Mouse (Mus musculus) lung, postnatal 25 days (tissue): ENCODE data around the gene Traf3.

Experiments
- DNase-seq: peaks from one replicate; pipeline ENCODE4 v3.0.0; 2022; ENCODE audit warnings: low spot score

Gene Traf3

GRCm38 (mm10) chr12:111263650-111264049 is 97.5 kb downstream of the Traf3 start:
- DNase-seq = no peak

- no peak for DNase-seq
Observed at GRCm38 (mm10) chr12:111265212-111265611, 99.0 kb downstream of the Traf3 start.

GRCm38 (mm10) chr12:111266592-111266991 is 100.4 kb downstream of the Traf3 start:
- DNase-seq = no peak

GRCm38 (mm10) chr12:111267673-111268325 is 101.6 kb downstream of the Traf3 start:
- DNase-seq = no peak

- no peak for DNase-seq
Observed at GRCm38 (mm10) chr12:111270629-111271277, 104.6 kb downstream of the Traf3 start, which contains the start of gene Amn. Amn (plus strand) TSS chr12:111271095.

- DNase-seq = no peak
Observed at GRCm38 (mm10) chr12:111271406-111271805, 105.2 kb downstream of the Traf3 start.

- DNase-seq = no peak
Observed at GRCm38 (mm10) chr12:111271966-111272365, 105.8 kb downstream of the Traf3 start.

- peak; percentile 77 for DNase-seq
Observed at GRCm38 (mm10) chr12:111272420-111272819, 106.2 kb downstream of the Traf3 start.

- no peak for DNase-seq
Observed at GRCm38 (mm10) chr12:111274006-111274405, 107.8 kb downstream of the Traf3 start.

GRCm38 (mm10) chr12:111274447-111275149 is 108.4 kb downstream of the Traf3 start:
- no peak for DNase-seq

GRCm38 (mm10) chr12:111275150-111275841 is 109.1 kb downstream of the Traf3 start:
- no peak for DNase-seq

GRCm38 (mm10) chr12:111276371-111276770 is 110.2 kb downstream of the Traf3 start:
- DNase-seq = no peak

- DNase-seq = no peak
Observed at GRCm38 (mm10) chr12:111283573-111283972, 117.4 kb downstream of the Traf3 start.

- no peak for DNase-seq
Observed at GRCm38 (mm10) chr12:111284532-111284931, 118.4 kb downstream of the Traf3 start.

- no peak for DNase-seq
Observed at GRCm38 (mm10) chr12:111293025-111293424, 126.9 kb downstream of the Traf3 start.

GRCm38 (mm10) chr12:111301322-111302017 is 135.3 kb downstream of the Traf3 start:
- DNase-seq = no peak

GRCm38 (mm10) chr12:111302018-111302345 is 135.8 kb downstream of the Traf3 start:
- no peak for DNase-seq

GRCm38 (mm10) chr12:111303702-111304337 is 137.7 kb downstream of the Traf3 start:
- DNase-seq = no peak

GRCm38 (mm10) chr12:111306821-111307220 is 140.7 kb downstream of the Traf3 start:
- no peak for DNase-seq

- DNase-seq = no peak
Observed at GRCm38 (mm10) chr12:111309256-111309655, 143.1 kb downstream of the Traf3 start.

- DNase-seq = no peak
Observed at GRCm38 (mm10) chr12:111309931-111310330, 143.8 kb downstream of the Traf3 start.
